Mouse (Mus musculus) MEL (cell line): ENCODE data around the gene Bcl6.

Experiments used
- CTCF ChIP-seq, 3 experiments: IDR thresholded peaks in 2 of 3; conservative IDR thresholded peaks in 1 of 3; 2 replicates each; pipeline ENCODE4 v1.5.1; 2011 to 2012; ENCODE audit warnings: low read length in 3 of 3, low read depth in 2 of 3, mild to moderate bottlenecking in 2 of 3, improper control_type of control experiment in 1 of 3, inconsistent platforms in 1 of 3, mixed read lengths in 1 of 3, moderate library complexity in 1 of 3; ENCODE audit not compliant: control insufficient read depth in 1 of 3, insufficient read depth in 1 of 3, poor library complexity in 1 of 3, severe bottlenecking in 1 of 3
- ELF1 ChIP-seq: IDR thresholded peaks from 2 replicates; pipeline ENCODE4 v1.6.1; 2014; ENCODE audit warnings: low read depth, mild to moderate bottlenecking, inconsistent platforms, low read length, improper control_type of control experiment, moderate library complexity
- GATA1 ChIP-seq: IDR thresholded peaks from 2 replicates; pipeline ENCODE4 v1.6.1; 2011; ENCODE audit warnings: low read depth, low read length, improper control_type of control experiment
- MAFK ChIP-seq: IDR thresholded peaks from 2 replicates; pipeline ENCODE4 v1.6.1; 2011; ENCODE audit warnings: low read depth, mild to moderate bottlenecking, low read length, improper control_type of control experiment, borderline replicate concordance
- POLR2A ChIP-seq, 2 experiments: IDR thresholded peaks; 2 replicates each; pipeline ENCODE4 v1.6.1; 2011 to 2012; ENCODE audit warnings: low read length in 2 of 2, mild to moderate bottlenecking in 2 of 2, control low read depth in 1 of 2, improper control_type of control experiment in 1 of 2, low read depth in 1 of 2, moderate library complexity in 1 of 2; ENCODE audit not compliant: control insufficient read depth in 1 of 2, insufficient read depth in 1 of 2, poor library complexity in 1 of 2

DNA sequence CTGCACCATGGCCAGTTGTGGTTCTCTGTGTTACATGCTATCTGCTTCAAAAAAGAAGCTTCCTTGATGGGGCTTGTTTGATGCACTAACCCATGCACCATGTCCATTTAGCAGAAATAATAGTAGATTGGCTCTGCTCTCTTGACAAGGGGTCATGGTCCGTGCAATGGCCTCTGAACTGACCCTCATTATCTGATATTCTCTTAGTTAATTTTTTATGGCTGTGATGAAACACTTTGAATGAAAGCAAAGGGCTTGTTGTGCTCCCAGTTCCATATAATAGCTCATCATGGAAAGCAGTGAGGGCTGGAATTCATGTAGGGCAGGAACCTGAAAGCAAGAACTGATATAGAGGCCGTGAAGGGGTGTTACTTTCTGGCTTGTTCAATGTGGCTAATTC is 69.2 kb downstream of the Bcl6 start:
- TF ChIP-seq POLR2A (IDR thresholded peaks at IDR 0.05; ENCODE audit: control insufficient read depth in 1 of 2, insufficient read depth in 1 of 2, low read depth in 1 of 2, low read length in 2 of 2, poor library complexity in 1 of 2) (no peak), CTCF (IDR thresholded peaks at IDR 0.05 in 2 of 3, conservative IDR thresholded peaks at IDR 0.05 in 1 of 3; ENCODE audit: control insufficient read depth in 1 of 3, insufficient read depth in 1 of 3, low read depth in 2 of 3, low read length in 3 of 3, poor library complexity in 1 of 3, severe bottlenecking in 1 of 3) (no peak), GATA1 (no peak), ELF1 (no peak), MAFK (no peak)
